Mouse (Mus musculus) retina, postnatal 7 days (tissue): Measurements from ENCODE around the gene Mettl13.

Source experiments
- DNase-seq: peaks from one replicate; pipeline ENCODE4 v3.0.0-alpha.2; 2012; ENCODE audit warnings: low read depth, low spot score

Mettl13 gene

DNA sequence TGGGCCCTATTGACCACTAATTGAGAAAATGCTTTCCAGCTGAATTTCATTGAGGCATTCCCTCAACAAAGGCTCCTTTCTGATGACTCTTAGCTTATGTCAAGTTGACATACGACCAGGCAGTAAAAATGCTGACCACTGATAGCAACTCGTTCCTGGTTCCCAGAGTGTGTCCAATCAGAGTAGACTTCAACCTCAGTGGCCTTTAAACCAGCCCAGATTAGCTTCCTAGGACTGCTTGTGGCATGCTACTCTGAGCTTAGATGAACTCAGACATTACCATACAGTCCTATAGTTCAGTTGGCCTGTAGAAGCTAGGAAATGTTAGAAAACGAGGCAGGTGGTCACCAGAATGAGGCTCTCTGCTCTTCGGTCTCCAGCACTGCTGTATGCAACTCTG is 16.0 kb downstream of the Mettl13 start:
- no peak for DNase-seq

- no peak for DNase-seq
Observed at GRCm38 (mm10) chr1:162531584-162531983, 16.8 kb downstream of the Mettl13 start.

DNA sequence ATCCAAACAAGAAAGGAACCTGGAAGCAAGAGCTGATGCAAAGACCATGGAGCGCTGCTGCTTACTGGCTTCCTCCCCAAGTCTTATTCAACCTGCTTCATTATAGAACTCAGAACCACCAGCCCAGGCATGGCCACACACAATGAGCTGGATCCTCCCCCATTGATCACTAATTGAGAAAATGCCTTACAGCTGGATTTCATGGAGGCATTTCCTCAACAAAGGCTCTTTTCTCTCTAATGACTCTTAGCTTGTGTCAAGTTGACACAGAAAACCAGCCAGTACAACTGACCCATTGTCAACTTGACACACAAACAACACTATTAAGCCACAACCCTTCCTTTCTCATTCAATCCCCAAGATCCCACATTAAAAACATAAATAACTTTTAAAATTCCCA is 17.7 kb downstream of the Mettl13 start:
- DNase-seq = no peak

DNA sequence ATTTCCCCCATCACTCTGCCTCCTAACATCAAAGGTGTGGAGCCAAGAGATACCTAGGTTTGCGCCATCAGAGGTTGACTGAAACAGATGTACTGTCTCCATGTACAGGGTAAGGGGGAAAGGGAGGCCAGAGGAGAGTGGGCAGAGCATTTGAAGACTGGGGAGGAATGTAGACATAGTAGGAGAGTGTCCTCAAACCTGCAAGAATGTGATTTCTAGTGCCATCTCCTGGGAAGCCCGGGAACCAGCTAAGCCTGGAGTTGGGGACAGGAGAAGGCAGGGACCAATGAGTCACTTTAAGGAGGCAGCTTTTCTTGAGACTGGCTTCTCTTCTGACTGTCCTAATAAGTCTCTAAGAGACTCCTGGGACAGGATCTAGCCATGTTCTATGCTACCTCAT is 18.7 kb downstream of the Mettl13 start:
- no peak for DNase-seq

- DNase-seq = no peak
Observed at GRCm38 (mm10) chr1:162515116-162515515, 33.2 kb downstream of the Mettl13 start.

DNA sequence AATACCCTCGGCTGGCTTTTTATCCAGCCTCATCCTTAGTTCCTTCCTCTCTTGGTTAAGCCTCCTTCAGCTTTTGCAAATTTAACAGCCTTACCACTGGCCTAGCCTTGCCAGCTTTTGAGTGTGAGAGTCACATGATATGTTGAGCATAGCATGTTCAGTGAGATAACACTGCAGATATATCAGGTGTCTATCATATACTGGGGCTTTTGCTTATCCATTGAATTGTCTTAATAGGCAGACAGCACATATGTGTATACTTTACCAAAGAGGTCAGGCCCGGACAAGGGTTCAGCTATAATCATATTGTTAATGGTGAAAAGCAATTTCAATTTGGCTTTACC is 38.4 kb downstream of the Mettl13 start:
- no peak for DNase-seq

GRCm38 (mm10) chr1:162509329-162510012 is 38.9 kb downstream of the Mettl13 start:
- DNase-seq = no peak

- no peak for DNase-seq
Observed at GRCm38 (mm10) chr1:162508211-162509005, 39.9 kb downstream of the Mettl13 start.

DNA sequence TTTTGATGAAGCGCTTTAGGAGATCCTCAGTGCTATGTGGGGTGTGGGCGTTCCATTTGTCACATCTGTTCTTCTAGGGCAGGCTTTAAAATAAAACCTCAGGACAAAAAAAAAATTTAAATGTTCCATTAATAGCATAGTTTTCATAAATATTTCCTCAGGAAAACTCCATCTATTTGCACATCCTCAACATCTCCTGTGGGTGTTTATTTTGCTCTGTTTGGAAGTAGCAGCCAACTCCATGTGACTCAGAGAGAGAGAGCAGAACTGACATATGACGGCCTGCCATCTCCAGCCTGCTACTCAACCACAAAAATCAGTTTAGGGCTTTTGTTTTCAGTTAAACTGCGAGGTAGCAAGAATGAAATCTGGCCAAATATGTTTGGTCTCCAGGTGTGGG is 41.8 kb downstream of the Mettl13 start:
- DNase-seq = no peak

DNA sequence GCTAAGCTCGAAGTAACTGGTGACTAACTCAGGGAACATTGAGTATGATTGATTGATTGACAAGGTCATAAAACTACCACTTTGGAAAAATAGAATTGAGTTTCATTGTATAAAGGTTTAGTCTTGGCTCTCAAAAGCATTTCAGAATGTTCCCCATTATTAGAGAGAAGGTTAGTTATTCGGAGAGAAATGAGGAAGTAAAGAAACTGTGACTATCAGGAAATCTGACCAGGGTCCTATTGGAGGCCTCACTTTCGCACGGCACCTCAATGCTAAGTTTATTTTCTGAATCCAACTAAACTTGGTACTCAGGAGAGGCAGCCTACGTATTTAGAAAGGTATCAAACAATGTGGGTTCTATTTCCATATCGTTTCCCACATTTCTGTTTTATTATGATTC is 42.7 kb downstream of the Mettl13 start:
- DNase-seq = no peak
